Mouse (Mus musculus) left cerebral cortex, adult 2 months (tissue): ENCODE measurements around the gene Sars2. TPM values are rescaled to one million over a fixed set of nuclear protein-coding genes. Genes with fewer than 3 reads are reported as not detected.
A peak's percentile ranks its signal among the peaks of the same experiment; 100 is the strongest.

Source experiments
- DNase-seq, 2 experiments: peaks; one replicate each; pipeline ENCODE4 v3.0.0; 2021 to 2022; ENCODE audit warnings: low spot score in 2 of 2, mixed read lengths in 1 of 2; ENCODE audit errors: extremely low spot score in 1 of 2
- H3K27ac ChIP-seq: fragments of 200-600 bp; 2 replicates; pipeline ENCODE4 v1.8.1; 2022
- H3K4me3 ChIP-seq: fragments of 200-600 bp; 2 replicates; pipeline ENCODE4 v1.8.1; 2022
- CTCF ChIP-seq: fragments of 200-600 bp; IDR thresholded peaks from 2 replicates; pipeline ENCODE4 v1.8.1; 2022; ENCODE audit warnings: antibody characterized with exemption, mild to moderate bottlenecking, moderate library complexity
- intact Hi-C: fragments of 180-260 bp; cut with DNase I; formaldehyde crosslinking; loops from one replicate; pipeline ENCODE4 v1.15.1; 2025
- total RNA-seq, 2 experiments: library from RNA; stranded (reverse); gene quantifications; 2 replicates each; pipeline ENCODE4 v1.2.3; 2021

The Sars2 gene
- total RNA-seq, 2 experiments from 2014 or later, result 13.0 to 13.9 TPM

GRCm38 (mm10) chr7:28714667-28715066 is 27.1 kb upstream of the Sars2 start:
- H3K27ac ChIP-seq, result no peak overlapping the region
- peak in 1 of 2 experiments; percentile 41 for DNase-seq
- no peak overlapping the region for H3K4me3 ChIP-seq
- intact Hi-C loops, result no loop called here
- no peak for TF ChIP-seq CTCF

GRCm38 (mm10) chr7:28715598-28715997 is 26.2 kb upstream of the Sars2 start:
- TF ChIP-seq CTCF, result peak; percentile 10
- Histone ChIP-seq H3K27ac (no peak overlapping the region), H3K4me3 (no peak overlapping the region)
- DNase-seq, result no peak
- intact Hi-C loops, result no loop called here

- Histone ChIP-seq H3K27ac (no peak within 1 kb of the TSS), H3K4me3 (peak within 1 kb of the TSS; percentile 53)
- no peak for DNase-seq
- TF ChIP-seq CTCF, result peak; percentile 41
- intact Hi-C loops, result no loop called here
Measured at GRCm38 (mm10) chr7:28716590-28717281, 25.1 kb upstream of the Sars2 start, which contains the start of gene Fbxo17. Gene Fbxo17 (plus strand): TSS chr7:28716804.

GRCm38 (mm10) chr7:28717726-28718125 is 24.1 kb upstream of the Sars2 start:
- Histone ChIP-seq H3K27ac (no peak overlapping the region), H3K4me3 (no peak overlapping the region)
- intact Hi-C loops, result no loop called here
- TF ChIP-seq CTCF, result no peak
- DNase-seq, result no peak

- DNase-seq, result no peak
- intact Hi-C loops, result no loop called here
- Histone ChIP-seq H3K4me3 (no peak overlapping the region), H3K27ac (no peak overlapping the region)
- no peak for TF ChIP-seq CTCF
Measured at GRCm38 (mm10) chr7:28719159-28719558, 22.6 kb upstream of the Sars2 start.

- Histone ChIP-seq H3K4me3 (no peak overlapping the region), H3K27ac (no peak overlapping the region)
- DNase-seq, result no peak
- intact Hi-C loops, result no loop called here
- TF ChIP-seq CTCF, result no peak
Measured at GRCm38 (mm10) chr7:28719650-28720049, 22.1 kb upstream of the Sars2 start.

- no peak overlapping the region for H3K27ac ChIP-seq
- no peak overlapping the region for H3K4me3 ChIP-seq
- DNase-seq, result no peak
- intact Hi-C loops, result no loop called here
- TF ChIP-seq CTCF, result no peak
Measured at GRCm38 (mm10) chr7:28720753-28721537, 20.8 kb upstream of the Sars2 start.

GRCm38 (mm10) chr7:28722079-28722478 is 19.7 kb upstream of the Sars2 start:
- intact Hi-C loops, result no loop called here
- no peak for DNase-seq
- no peak overlapping the region for H3K4me3 ChIP-seq
- H3K27ac ChIP-seq, result no peak overlapping the region
- no peak; the same call in 1 of the 2 replicates for TF ChIP-seq CTCF

- intact Hi-C loops, result loop anchor here (5.0 kb wide), 1 partner anchor 157 kb away; no protein-coding TSS in a partner anchor
- Histone ChIP-seq H3K27ac (no peak overlapping the region), H3K4me3 (no peak overlapping the region)
- no peak for TF ChIP-seq CTCF
- DNase-seq, result no peak
Measured at GRCm38 (mm10) chr7:28724613-28725012, 17.2 kb upstream of the Sars2 start.

GRCm38 (mm10) chr7:28726600-28726999 is 15.2 kb upstream of the Sars2 start:
- intact Hi-C loops, result loop anchor here (2.0 to 5.0 kb wide), 3 partner anchors 126 to 282 kb away; no protein-coding TSS in a partner anchor

GRCm38 (mm10) chr7:28727649-28728340 is 14.0 kb upstream of the Sars2 start:
- peak overlapping the region; percentile 69 for H3K27ac ChIP-seq
- peak; percentile 39 to 41 for DNase-seq
- intact Hi-C loops, result loop anchor here (2.0 to 5.0 kb wide), 3 partner anchors 127 to 283 kb away; no protein-coding TSS in a partner anchor
- peak; percentile 60 for TF ChIP-seq CTCF
- no peak overlapping the region for H3K4me3 ChIP-seq

More at GRCm38 (mm10) chr7:28726600-28726999, 15.2 kb upstream of the Sars2 start:
- H3K27ac ChIP-seq, result peak overlapping the region; percentile 68
- no peak; the same call in none of the 2 replicates for TF ChIP-seq CTCF
- peak; percentile 81 to 88 for DNase-seq
- peak overlapping the region; percentile 32; the same call in 1 of the 2 replicates for H3K4me3 ChIP-seq
